In the genomic region with DNA sequence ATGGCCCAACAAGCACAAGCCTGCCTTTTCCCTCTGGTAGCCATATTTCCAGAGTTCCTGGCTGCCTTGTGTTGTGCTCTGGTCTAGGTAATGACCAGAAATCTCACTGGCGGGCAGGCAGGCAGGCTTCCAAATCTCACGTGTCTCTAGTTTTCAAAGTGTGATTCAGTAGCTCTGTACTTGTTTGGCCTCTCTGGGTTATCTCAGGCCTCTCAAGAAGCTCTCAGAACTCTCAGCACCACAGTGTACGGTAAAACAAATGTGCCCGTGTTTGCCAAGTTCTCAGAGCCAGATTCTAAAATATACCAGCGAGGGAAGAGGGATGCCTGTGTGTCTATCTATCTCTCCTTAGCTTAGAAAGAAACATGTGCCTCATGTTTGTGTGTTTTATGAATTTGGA, we compare ENCODE assay signal across 17 mouse cellular contexts. TPM values are rescaled to one million over a fixed set of nuclear protein-coding genes. Genes with fewer than 3 reads are reported as not detected.
A peak's percentile ranks its signal among the peaks of the same experiment; 100 is the strongest.
DNase-seq lines count a peak whose midpoint lies in the region; ATAC-seq and TF ChIP-seq lines count a peak whose summit lies in the region.
"Had no signal": no experiment of that assay in that cellular context is flagged by ENCODE, and none has a peak within 500 bp of the region (broad histone marks: within the 10 kb centered on the region; RNA-seq: fewer than 3 reads in every experiment).

No protein-coding gene starts in this region.

- no peaks in the 10 kb centered on the region for H3K9me3 ChIP-seq in heart, embryonic 15.5 days (replicated peaks)
- H3K9me3 ChIP-seq in kidney, embryonic 16.5 days (ENCODE audit: low read length), result no peaks in the 10 kb centered on the region
- H3K9me3 ChIP-seq: forebrain, embryonic 15.5 days; liver, embryonic 13.5 days had no signal

- H3K9ac ChIP-seq in heart, embryonic 15.5 days, result no peak overlapping the region
- no peak overlapping the region for H3K9ac ChIP-seq in kidney, embryonic 16.5 days (replicated peaks; ENCODE audit: low read length)
- H3K9ac ChIP-seq: forebrain, embryonic 15.5 days; hindbrain, embryonic 14.5 days; liver, embryonic 13.5 days had no signal

- WGBS in heart, embryonic 15.5 days, result 29% methylated on average over 5 of the region's 5 CpGs
- WGBS in lung, adult 2 months, result 50% methylated on average over 5 of the region's 5 CpGs
- WGBS in kidney, embryonic 16.5 days, result 74% methylated on average over 5 of the region's 5 CpGs

- no peak overlapping the region for H3K4me3 ChIP-seq in heart, embryonic 15.5 days
- H3K4me3 ChIP-seq in lung, adult 2 months (replicated peaks; ENCODE audit: extremely low read depth, low read depth, low read length), result no peak overlapping the region
- H3K4me3 ChIP-seq in testis, adult 2 months (ENCODE audit: control insufficient read depth, low read depth, low read length), result no peak overlapping the region
- H3K4me3 ChIP-seq in kidney, embryonic 16.5 days (ENCODE audit: low read length), result no peak overlapping the region
- H3K4me3 ChIP-seq: forebrain, embryonic 15.5 days; liver, embryonic 13.5 days; myocyte had no signal

- no peak for TF ChIP-seq CTCF in lung, adult 2 months (IDR thresholded peaks at IDR 0.05; ENCODE audit: insufficient read depth, low read length)
- TF ChIP-seq CTCF in testis, adult 2 months (IDR thresholded peaks at IDR 0.05; ENCODE audit: control insufficient read depth, insufficient read depth, insufficient replicate concordance, low read depth, low read length), result no peak

- intact Hi-C loops in gastrocnemius, postnatal 14 days (cut with DNase I; ENCODE audit: low total_unique reads), result loop anchor here (5.0 kb wide), 1 partner anchor 115 kb away; no protein-coding TSS in a partner anchor

- H3K36me3 ChIP-seq in heart, embryonic 15.5 days, result no peaks in the 10 kb centered on the region
- no peaks in the 10 kb centered on the region for H3K36me3 ChIP-seq in testis, adult 2 months (ENCODE audit: control insufficient read depth, insufficient read depth, low read length)
- no peaks in the 10 kb centered on the region for H3K36me3 ChIP-seq in kidney, embryonic 16.5 days (ENCODE audit: insufficient read depth, low read length)
- H3K36me3 ChIP-seq: forebrain, embryonic 15.5 days; liver, embryonic 13.5 days had no signal

- H3K27me3 ChIP-seq in heart, embryonic 15.5 days, result peaks cover 83% of the 10 kb centered on the region
- H3K27me3 ChIP-seq in testis, adult 2 months (ENCODE audit: control insufficient read depth, insufficient read depth, low read length), result no peaks in the 10 kb centered on the region
- no peaks in the 10 kb centered on the region; the same call in 1 of the 2 replicates for H3K27me3 ChIP-seq in kidney, embryonic 16.5 days (ENCODE audit: insufficient read depth, low read length)
- H3K27me3 ChIP-seq: forebrain, embryonic 15.5 days; liver, embryonic 13.5 days; Patski had no signal

- H3K27ac ChIP-seq in heart, embryonic 15.5 days, result no peak overlapping the region
- 0 out of 2 replicates have a peak overlapping the region, but pooled peaks have one; percentile 24 for H3K27ac ChIP-seq in testis, adult 2 months (ENCODE audit: control insufficient read depth, insufficient read depth, low read depth, low read length)
- no peak overlapping the region for H3K27ac ChIP-seq in kidney, embryonic 16.5 days (ENCODE audit: low read length)
- H3K27ac ChIP-seq: forebrain, embryonic 15.5 days; hindbrain, embryonic 14.5 days; liver, embryonic 13.5 days had no signal

- no peak for TF ChIP-seq POLR2A in lung, adult 2 months (IDR thresholded peaks at IDR 0.05; ENCODE audit: borderline replicate concordance, extremely low read depth, low read depth, low read length)
- TF ChIP-seq POLR2A in testis, adult 2 months (IDR thresholded peaks at IDR 0.05; ENCODE audit: control insufficient read depth, low read depth, low read length), result no peak

- H3K4me2 ChIP-seq in heart, embryonic 15.5 days, result no peak overlapping the region
- H3K4me2 ChIP-seq in kidney, embryonic 16.5 days (replicated peaks; ENCODE audit: low read depth, low read length), result no peak overlapping the region
- H3K4me2 ChIP-seq: forebrain, embryonic 15.5 days; hindbrain, embryonic 14.5 days; liver, embryonic 13.5 days had no signal

- ATAC-seq in frontal cortex, adult (ENCODE audit: low TSS enrichment), result peak; percentile 78; the same call in 1 of the 2 replicates
- peak; percentile 86 for ATAC-seq in heart, embryonic 15.5 days (replicated peaks; ENCODE audit: insufficient number of reproducible peaks, insufficient read depth, low FRiP score, low read depth)
- no peak for ATAC-seq in kidney, embryonic 16.5 days (ENCODE audit: low FRiP score, low TSS enrichment)
- ATAC-seq: forebrain, embryonic 15.5 days; Patski had no signal

- H3K4me1 ChIP-seq in heart, embryonic 15.5 days (replicated peaks), result peaks cover 9% of the 10 kb centered on the region
- H3K4me1 ChIP-seq in lung, adult 2 months (ENCODE audit: control insufficient read depth, insufficient read depth, low read length), result peaks cover 2% of the 10 kb centered on the region; the same call in 1 of the 2 replicates
- no peaks in the 10 kb centered on the region; the same call in 1 of the 2 replicates for H3K4me1 ChIP-seq in testis, adult 2 months (ENCODE audit: control insufficient read depth, insufficient read depth, low read length)
- H3K4me1 ChIP-seq in kidney, embryonic 16.5 days (ENCODE audit: insufficient read depth, low read length), result no peaks in the 10 kb centered on the region
- H3K4me1 ChIP-seq: forebrain, embryonic 15.5 days had no signal

- DNase-seq in frontal cortex, postnatal 25 days (ENCODE audit: low spot score in 2 of 2), result no peak
- DNase-seq in lung, adult 2 months, result peak; percentile 41
- DNase-seq in thymus, postnatal 25 days, result no peak
- DNase-seq in gastrocnemius, postnatal 14 days, result no peak
- DNase-seq: cerebellum, adult 9-10 months; gastrocnemius, postnatal 36 days; kidney, postnatal 10 days; liver, embryonic 13.5 days; thymus, postnatal 14 days had no signal

RNA-seq across cellular contexts. Expression of a gene that starts 14.7 kb away (rescaled TPM):
- 14.7 and 16.5 TPM in 2 replicates for polyA plus RNA-seq in heart, embryonic 15.5 days (2015; fragmentation: Nextera tagmentation; extraction: Ambion mirVana)
- polyA plus RNA-seq in lung, adult 2 months (2012; rRNA removed), result 74.0 and 78.7 TPM in 2 replicates
- 127 and 130 TPM in 2 replicates for polyA plus RNA-seq in testis, adult 2 months (2012; rRNA removed)
- 14.8 and 17.0 TPM in 2 replicates for polyA plus RNA-seq in kidney, embryonic 16.5 days (2015; fragmentation: Nextera tagmentation; extraction: Ambion mirVana)
- total RNA-seq in gastrocnemius, postnatal 14 days (2021), result 100 to 1,000 TPM; 198 to 210 TPM

RNA-seq across cellular contexts. Expression of a gene that starts 26.4 kb away (rescaled TPM):
- polyA plus RNA-seq in heart, embryonic 15.5 days (2015; fragmentation: Nextera tagmentation; extraction: Ambion mirVana), result 37.6 and 53.6 TPM in 2 replicates
- 101 and 113 TPM in 2 replicates for polyA plus RNA-seq in lung, adult 2 months (2012; rRNA removed)
- 11.2 and 13.2 TPM in 2 replicates for polyA plus RNA-seq in testis, adult 2 months (2012; rRNA removed)
- polyA plus RNA-seq in kidney, embryonic 16.5 days (2015; fragmentation: Nextera tagmentation; extraction: Ambion mirVana), result 61.2 and 64.9 TPM in 2 replicates
- total RNA-seq in gastrocnemius, postnatal 14 days (2021), result 10 to 100 TPM; 21.9 to 22.6 TPM
